Mouse (Mus musculus): ENCODE data around the gene Arnt2. TPM values are rescaled to one million over a fixed set of nuclear protein-coding genes. Genes with fewer than 3 reads are reported as not detected.

Gene Arnt2
- polyA plus RNA-seq, 1 experiment from 2014 or later, result 18.5 TPM

DNA sequence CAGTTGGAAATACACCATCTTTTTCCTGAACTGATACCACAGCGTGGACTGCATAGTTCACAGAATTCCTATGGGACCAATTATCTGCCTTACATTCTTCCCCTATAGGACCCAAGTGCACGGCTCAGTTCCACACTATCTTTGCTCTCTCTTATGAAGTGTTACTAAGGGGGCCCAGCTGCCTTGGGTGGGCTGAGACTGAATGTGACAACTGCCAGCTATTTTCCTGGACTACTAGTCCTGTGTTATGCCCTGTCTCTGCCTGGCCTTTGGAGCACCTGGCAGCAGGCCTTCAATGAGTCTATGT lies 73.4 kb downstream of the Arnt2 start:
- 0 out of 2 replicates have a peak, but pooled peaks have one; percentile 36 for ATAC-seq (replicated peaks; ENCODE audit: insufficient number of reproducible peaks, low FRiP score, low TSS enrichment, low read depth)
- WGBS, result 50% methylated on average over 2 of the region's 2 CpGs
- no peaks in the 10 kb centered on the region for H3K36me3 ChIP-seq (replicated peaks; ENCODE audit: control insufficient read depth, insufficient read depth, low read depth, low read length)

DNA sequence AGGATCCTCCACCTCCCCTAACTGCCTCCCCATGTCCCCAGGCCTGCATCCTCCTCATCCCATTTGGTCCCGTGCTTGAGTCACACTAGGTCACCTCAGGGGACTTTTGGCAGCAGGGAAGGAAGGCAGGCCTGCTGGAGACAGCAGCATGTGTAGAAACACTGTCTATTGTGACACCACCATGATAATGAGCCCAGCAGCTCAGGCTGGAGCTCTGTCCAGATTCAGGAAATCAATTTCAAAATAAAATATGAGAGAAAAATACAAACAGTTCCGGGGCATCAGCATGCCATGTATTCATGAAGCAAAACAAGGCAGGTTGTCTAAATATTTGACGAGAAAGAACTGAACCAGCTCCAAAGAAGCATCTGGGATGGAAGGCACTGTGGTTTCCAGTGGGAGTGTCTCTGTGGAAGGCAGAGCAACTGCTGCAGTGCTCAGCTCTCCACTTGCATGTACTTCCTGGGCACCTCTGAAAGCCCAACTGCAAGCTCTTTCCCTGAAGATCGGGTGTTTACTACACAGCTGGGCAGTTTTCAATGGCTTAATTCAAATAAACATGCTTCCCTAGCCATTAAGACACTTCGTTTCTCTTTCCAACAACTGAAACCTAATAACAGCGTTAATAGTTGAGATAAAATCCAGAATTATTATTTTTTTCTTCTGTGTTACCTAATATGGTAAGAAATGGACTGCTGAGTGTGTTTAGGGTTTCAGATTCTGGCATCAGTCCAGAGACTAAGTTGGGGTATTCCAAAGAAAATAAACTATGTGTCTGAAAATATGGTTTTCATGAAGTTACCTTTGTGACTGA lies 74.0 kb downstream of the Arnt2 start:
- Histone ChIP-seq H3K9ac (replicated peaks; ENCODE audit: low read length) (no peak overlapping the region), H3K9me3 (replicated peaks; ENCODE audit: control insufficient read depth, low read length) (no peaks in the 10 kb centered on the region), H3K27me3 (ENCODE audit: control insufficient read depth, insufficient read depth, low read length) (no peaks in the 10 kb centered on the region), H3K4me2 (ENCODE audit: low read depth, low read length) (no peak overlapping the region), H3K27ac (replicated peaks; ENCODE audit: low read depth, low read length) (peak overlapping the region; percentile 13; the same call in 1 of the 2 replicates), H3K4me3 (ENCODE audit: low read depth, low read length) (no peak overlapping the region), H3K4me1 (ENCODE audit: control insufficient read depth, insufficient read depth, low read length) (no peaks in the 10 kb centered on the region), H3K36me3 (replicated peaks; ENCODE audit: control insufficient read depth, insufficient read depth, low read depth, low read length) (no peaks in the 10 kb centered on the region)
- peak; percentile 26 for DNase-seq (ENCODE audit: low spot score)
- no peak for ATAC-seq (replicated peaks; ENCODE audit: insufficient number of reproducible peaks, low FRiP score, low TSS enrichment, low read depth)
- 68% methylated on average over 6 of the region's 6 CpGs for WGBS

More for the DNA sequence above, 73.4 kb downstream of the Arnt2 start:
- Histone ChIP-seq H3K27me3 (ENCODE audit: control insufficient read depth, insufficient read depth, low read length) (no peaks in the 10 kb centered on the region), H3K4me2 (ENCODE audit: low read depth, low read length) (no peak overlapping the region), H3K9me3 (replicated peaks; ENCODE audit: control insufficient read depth, low read length) (no peaks in the 10 kb centered on the region), H3K4me3 (ENCODE audit: low read depth, low read length) (no peak overlapping the region), H3K27ac (replicated peaks; ENCODE audit: low read depth, low read length) (no peak overlapping the region), H3K9ac (replicated peaks; ENCODE audit: low read length) (no peak overlapping the region), H3K4me1 (ENCODE audit: control insufficient read depth, insufficient read depth, low read length) (no peaks in the 10 kb centered on the region)
- no peak for DNase-seq (ENCODE audit: low spot score)

DNA sequence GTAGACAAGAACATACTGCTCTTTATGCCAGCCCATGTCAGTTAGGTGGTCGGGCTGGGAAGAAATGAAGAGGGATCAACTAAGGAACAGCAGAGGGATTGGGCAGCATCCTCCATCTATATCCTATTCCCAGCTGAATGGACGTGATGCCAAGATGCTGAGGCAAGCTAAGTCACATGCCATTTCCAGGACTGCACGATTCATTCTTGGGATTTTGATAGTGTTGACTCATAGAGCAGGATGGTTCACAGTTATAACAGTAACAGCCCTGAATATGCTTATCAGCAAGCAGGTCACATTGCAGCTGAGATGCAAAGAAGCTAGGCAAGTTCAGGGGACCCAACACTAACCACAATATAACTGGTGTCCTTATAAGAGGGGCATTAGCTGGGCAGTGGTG lies 76.0 kb downstream of the Arnt2 start:
- no peak for ATAC-seq (replicated peaks; ENCODE audit: insufficient number of reproducible peaks, low FRiP score, low TSS enrichment, low read depth)
- 81% methylated on average over 3 of the region's 3 CpGs for WGBS
- no peak overlapping the region for H3K4me3 ChIP-seq (ENCODE audit: low read depth, low read length)

DNA sequence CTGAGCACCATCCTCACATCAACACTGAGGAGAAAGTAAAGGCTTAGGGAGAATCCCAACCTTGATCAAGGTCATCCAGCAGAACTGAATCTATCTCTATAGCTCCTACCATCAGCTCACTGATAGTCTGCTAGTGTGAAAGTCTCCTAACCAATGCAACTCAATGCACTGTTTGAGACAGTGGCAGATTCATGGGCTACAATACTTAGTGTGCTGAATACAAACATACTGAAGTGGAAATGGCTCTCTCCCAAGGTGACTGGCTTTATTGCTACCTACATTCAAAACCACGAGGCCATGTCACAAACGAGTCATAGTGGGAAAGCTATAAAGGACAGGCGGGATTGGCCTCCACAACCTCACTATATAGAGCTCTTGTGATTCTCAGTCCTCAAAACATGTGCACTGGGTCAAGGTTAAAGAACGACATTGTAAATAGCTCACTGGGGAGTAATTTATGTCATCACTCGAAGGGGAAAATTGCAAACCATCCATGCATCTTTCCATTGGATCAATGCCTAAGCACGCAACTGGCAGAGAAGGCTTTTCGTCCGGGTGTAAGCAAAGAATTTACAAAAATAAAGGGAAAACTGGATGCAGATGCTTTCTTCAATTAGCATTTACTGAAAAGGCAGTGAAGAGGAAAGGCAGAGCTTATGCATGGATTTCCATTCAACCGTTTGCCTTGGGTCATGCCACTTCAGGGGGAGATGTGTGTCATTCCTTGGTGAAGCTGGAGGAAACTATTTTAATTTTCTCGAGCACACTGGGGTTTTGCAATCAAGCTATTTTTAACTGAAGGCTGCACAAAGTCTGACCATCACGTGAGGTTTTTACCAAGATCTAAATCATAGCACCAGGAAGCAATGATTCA lies 77.4 kb downstream of the Arnt2 start:
- no peak overlapping the region for H3K27ac ChIP-seq (replicated peaks; ENCODE audit: low read depth, low read length)
- ATAC-seq (replicated peaks; ENCODE audit: insufficient number of reproducible peaks, low FRiP score, low TSS enrichment, low read depth), result no peak
- no peak overlapping the region for H3K4me2 ChIP-seq (ENCODE audit: low read depth, low read length)
- 55% methylated on average over 11 of the region's 11 CpGs for WGBS
- H3K36me3 ChIP-seq (replicated peaks; ENCODE audit: control insufficient read depth, insufficient read depth, low read depth, low read length), result no peaks in the 10 kb centered on the region
- H3K9ac ChIP-seq (replicated peaks; ENCODE audit: low read length), result no peak overlapping the region
- H3K4me1 ChIP-seq (ENCODE audit: control insufficient read depth, insufficient read depth, low read length), result no peaks in the 10 kb centered on the region
- H3K4me3 ChIP-seq (ENCODE audit: low read depth, low read length), result no peak overlapping the region
- H3K27me3 ChIP-seq (ENCODE audit: control insufficient read depth, insufficient read depth, low read length), result no peaks in the 10 kb centered on the region
- peak; percentile 4 for DNase-seq (ENCODE audit: low spot score)
- no peaks in the 10 kb centered on the region for H3K9me3 ChIP-seq (replicated peaks; ENCODE audit: control insufficient read depth, low read length)

More for the DNA sequence above, 76.0 kb downstream of the Arnt2 start:
- H3K4me2 ChIP-seq (ENCODE audit: low read depth, low read length), result no peak overlapping the region
- no peaks in the 10 kb centered on the region for H3K9me3 ChIP-seq (replicated peaks; ENCODE audit: control insufficient read depth, low read length)
- H3K27me3 ChIP-seq (ENCODE audit: control insufficient read depth, insufficient read depth, low read length), result no peaks in the 10 kb centered on the region
- H3K27ac ChIP-seq (replicated peaks; ENCODE audit: low read depth, low read length), result no peak overlapping the region
- H3K36me3 ChIP-seq (replicated peaks; ENCODE audit: control insufficient read depth, insufficient read depth, low read depth, low read length), result no peaks in the 10 kb centered on the region
- H3K9ac ChIP-seq (replicated peaks; ENCODE audit: low read length), result no peak overlapping the region
- no peak for DNase-seq (ENCODE audit: low spot score)
- no peaks in the 10 kb centered on the region for H3K4me1 ChIP-seq (ENCODE audit: control insufficient read depth, insufficient read depth, low read length)

DNA sequence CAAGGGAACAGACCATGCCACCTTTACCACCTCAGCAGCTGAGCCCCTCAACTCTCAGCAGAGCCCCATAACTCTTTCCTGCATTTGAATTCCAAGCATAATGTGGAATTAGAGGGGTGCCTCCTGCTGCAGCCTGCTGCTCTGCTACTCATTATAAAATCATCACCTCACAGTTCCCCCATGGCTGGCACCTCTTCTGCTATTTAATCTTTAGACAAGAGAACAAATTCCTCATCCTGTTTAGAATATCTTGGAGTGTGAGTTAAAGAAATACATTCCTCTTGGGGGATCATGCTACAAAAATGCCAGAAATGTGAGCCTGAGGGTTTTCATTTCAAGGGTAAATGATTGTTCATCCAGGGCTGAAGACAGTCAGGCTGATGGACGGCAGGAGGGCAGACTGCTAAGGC lies 80.8 kb downstream of the Arnt2 start:
- no peaks in the 10 kb centered on the region for H3K9me3 ChIP-seq (replicated peaks; ENCODE audit: control insufficient read depth, low read length)
- no peaks in the 10 kb centered on the region; the same call in 1 of the 2 replicates for H3K36me3 ChIP-seq (replicated peaks; ENCODE audit: control insufficient read depth, insufficient read depth, low read depth, low read length)
- 36% methylated on average over 1 of the region's 1 CpGs for WGBS
- no peaks in the 10 kb centered on the region for H3K4me1 ChIP-seq (ENCODE audit: control insufficient read depth, insufficient read depth, low read length)
- peak overlapping the region; percentile 23 for H3K27ac ChIP-seq (replicated peaks; ENCODE audit: low read depth, low read length)
- no peak overlapping the region for H3K4me2 ChIP-seq (ENCODE audit: low read depth, low read length)
- no peaks in the 10 kb centered on the region for H3K27me3 ChIP-seq (ENCODE audit: control insufficient read depth, insufficient read depth, low read length)
- DNase-seq (ENCODE audit: low spot score) (peak; percentile 20), ATAC-seq (replicated peaks; ENCODE audit: insufficient number of reproducible peaks, low FRiP score, low TSS enrichment, low read depth) (no peak)
- H3K9ac ChIP-seq (replicated peaks; ENCODE audit: low read length), result no peak overlapping the region
- H3K4me3 ChIP-seq (ENCODE audit: low read depth, low read length), result no peak overlapping the region

DNA sequence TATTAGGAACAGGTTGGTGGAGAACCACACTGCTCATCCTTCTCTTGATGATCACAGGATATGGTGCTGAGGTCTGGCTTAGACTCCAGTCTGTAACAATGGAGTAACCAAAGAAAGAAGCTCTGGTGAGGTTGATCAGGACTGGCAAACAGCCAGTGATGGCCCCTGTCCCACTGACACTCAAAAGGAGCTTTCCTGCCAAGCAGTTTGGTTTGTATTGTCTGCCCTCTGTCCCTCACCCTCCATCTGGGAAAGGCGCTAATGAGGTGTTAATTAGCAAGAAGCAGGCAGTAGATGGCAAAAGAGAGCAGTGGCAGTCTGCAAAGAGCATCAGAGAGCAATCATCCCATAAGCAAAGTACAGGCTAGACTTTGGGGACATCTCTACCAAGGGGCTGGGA lies 81.2 kb downstream of the Arnt2 start:
- Histone ChIP-seq H3K9me3 (replicated peaks; ENCODE audit: control insufficient read depth, low read length) (no peaks in the 10 kb centered on the region), H3K36me3 (replicated peaks; ENCODE audit: control insufficient read depth, insufficient read depth, low read depth, low read length) (no peaks in the 10 kb centered on the region; the same call in 1 of the 2 replicates), H3K4me1 (ENCODE audit: control insufficient read depth, insufficient read depth, low read length) (no peaks in the 10 kb centered on the region), H3K4me3 (ENCODE audit: low read depth, low read length) (no peak overlapping the region), H3K27ac (replicated peaks; ENCODE audit: low read depth, low read length) (peak overlapping the region; percentile 23), H3K9ac (replicated peaks; ENCODE audit: low read length) (no peak overlapping the region), H3K27me3 (ENCODE audit: control insufficient read depth, insufficient read depth, low read length) (no peaks in the 10 kb centered on the region), H3K4me2 (ENCODE audit: low read depth, low read length) (no peak overlapping the region)
- ATAC-seq (replicated peaks; ENCODE audit: insufficient number of reproducible peaks, low FRiP score, low TSS enrichment, low read depth) (no peak), DNase-seq (ENCODE audit: low spot score) (no peak)
- WGBS, result 57% methylated on average over 1 of the region's 1 CpGs

DNA sequence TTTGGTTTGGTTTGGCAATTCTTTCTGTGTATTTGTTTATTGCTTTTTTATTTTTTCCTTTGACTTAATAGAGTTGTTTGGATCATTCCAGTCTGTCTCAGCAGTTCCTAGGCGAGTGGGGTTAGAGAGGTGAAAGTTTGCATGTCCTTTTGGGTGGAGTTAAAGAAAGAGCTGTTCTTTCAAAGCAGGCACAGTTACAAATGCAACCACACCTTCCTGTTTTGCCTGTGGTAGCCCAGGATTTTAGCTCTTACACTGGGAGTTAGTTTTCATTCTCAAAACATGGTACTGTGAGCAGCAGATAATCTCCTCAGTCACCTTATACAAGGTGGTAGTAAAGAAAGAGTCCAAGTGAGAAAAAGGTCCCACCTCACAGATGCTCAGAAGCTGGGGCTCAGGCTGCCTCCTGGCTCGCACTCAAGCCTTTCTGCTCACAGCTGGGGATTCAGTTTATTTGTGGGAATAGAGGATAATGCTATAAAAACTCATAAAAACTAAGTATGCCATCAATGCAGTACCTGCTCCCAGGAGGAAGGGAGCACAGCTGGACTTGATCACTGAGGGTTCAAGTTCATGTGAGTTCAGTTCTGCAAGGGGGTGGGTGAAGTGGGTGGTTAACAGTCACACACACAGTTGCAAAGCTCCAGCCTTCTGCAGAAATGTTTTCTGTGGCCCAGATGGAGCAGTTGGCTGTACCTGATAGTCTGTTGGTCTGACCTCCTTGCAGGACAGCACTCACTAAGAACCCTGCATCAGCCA lies 84.2 kb downstream of the Arnt2 start:
- 62% methylated on average over 2 of the region's 2 CpGs for WGBS
- Histone ChIP-seq H3K4me1 (ENCODE audit: control insufficient read depth, insufficient read depth, low read length) (no peaks in the 10 kb centered on the region), H3K36me3 (replicated peaks; ENCODE audit: control insufficient read depth, insufficient read depth, low read depth, low read length) (no peaks in the 10 kb centered on the region; the same call in 1 of the 2 replicates), H3K9me3 (replicated peaks; ENCODE audit: control insufficient read depth, low read length) (no peaks in the 10 kb centered on the region), H3K4me2 (ENCODE audit: low read depth, low read length) (no peak overlapping the region), H3K27ac (replicated peaks; ENCODE audit: low read depth, low read length) (no peak overlapping the region), H3K27me3 (ENCODE audit: control insufficient read depth, insufficient read depth, low read length) (no peaks in the 10 kb centered on the region), H3K4me3 (ENCODE audit: low read depth, low read length) (no peak overlapping the region), H3K9ac (replicated peaks; ENCODE audit: low read length) (no peak overlapping the region)
- DNase-seq (ENCODE audit: low spot score) (peak; percentile 44), ATAC-seq (replicated peaks; ENCODE audit: insufficient number of reproducible peaks, low FRiP score, low TSS enrichment, low read depth) (no peak)
